Mouse (Mus musculus) liver, adult 2 months (tissue): Measurements from ENCODE around the gene Slc27a2. TPM values are rescaled to one million over a fixed set of nuclear protein-coding genes. Genes with fewer than 3 reads are reported as not detected.
A peak's percentile ranks its signal among the peaks of the same experiment; 100 is the strongest.
"Not testable (repeated sequence)": the region's sequence is repeated elsewhere in the genome, so short reads cannot be mapped to it uniquely, and the experiment has no call there.

Source experiments
- DNase-seq: peaks from one replicate; pipeline ENCODE4 v3.0.0-alpha.2; 2011; ENCODE audit warnings: low read depth, low spot score; ENCODE audit errors: extremely low read depth
- H3K27ac ChIP-seq: fragments of 200-500 bp; replicated peaks from 2 replicates; pipeline ENCODE4 v1.5.1; 2012; ENCODE audit warnings: low read depth, mild to moderate bottlenecking, control low read depth, inconsistent platforms, low read length; ENCODE audit not compliant: insufficient read depth
- H3K27me3 ChIP-seq: fragments of 200-500 bp; 2 replicates; pipeline ENCODE4 v1.6.1; 2012; ENCODE audit warnings: mild to moderate bottlenecking, moderate library complexity, low read length, inconsistent platforms; ENCODE audit not compliant: control insufficient read depth, insufficient read depth
- H3K36me3 ChIP-seq: fragments of 200-500 bp; 2 replicates; pipeline ENCODE4 v1.6.1; 2012; ENCODE audit warnings: low read length, inconsistent platforms; ENCODE audit not compliant: control insufficient read depth, insufficient read depth
- H3K4me1 ChIP-seq: fragments of 200-500 bp; 2 replicates; pipeline ENCODE4 v1.6.1; 2011; ENCODE audit warnings: low read length; ENCODE audit not compliant: control insufficient read depth, insufficient read depth
- H3K4me3 ChIP-seq: fragments of 200-500 bp; 2 replicates; pipeline ENCODE4 v1.5.1; 2011; ENCODE audit warnings: low read depth, mild to moderate bottlenecking, control low read depth, low read length, moderate library complexity; ENCODE audit not compliant: insufficient read depth
- H3K79me2 ChIP-seq: fragments of 200-500 bp; 2 replicates; pipeline ENCODE4 v1.6.1; 2012; ENCODE audit warnings: inconsistent platforms, mild to moderate bottlenecking, low read length, moderate library complexity; ENCODE audit not compliant: control insufficient read depth, insufficient read depth
- H3K9ac ChIP-seq: fragments of 200-500 bp; 2 replicates; pipeline ENCODE4 v1.6.1; 2012; ENCODE audit warnings: low read depth, mild to moderate bottlenecking, control low read depth, inconsistent platforms, low read length
- CTCF ChIP-seq: fragments of 200-500 bp; IDR thresholded peaks from 2 replicates; pipeline ENCODE4 v1.5.1; 2011; ENCODE audit warnings: low read depth, low read length, control low read depth
- POLR2A ChIP-seq: fragments of 200-500 bp; IDR thresholded peaks from 2 replicates; pipeline ENCODE4 v1.6.1; 2011; ENCODE audit warnings: low read length, control low read depth; ENCODE audit not compliant: insufficient read depth; ENCODE audit errors: extremely low read depth
- WGBS: fragments of 180-500 bp; shearing (Covaris S2); methylation state at CpG from one replicate; pipeline ENCODE4 v1.1.7; 2018; 5-methylcytosine and 5-hydroxymethylcytosine counted together
- polyA plus RNA-seq: library from polyadenylated mRNA; depleted of rRNA; stranded (reverse); fragments of >200 nt; gene quantifications from 2 replicates; pipeline ENCODE4 v1.2.3, GENCODE M21; 2012
- total RNA-seq: library from RNA; depleted of rRNA; stranded (reverse); fragments of >200 nt; gene quantifications from 2 replicates; pipeline ENCODE4 v1.2.3, GENCODE M21; 2014

Slc27a2 gene
- total and polyA plus RNA-seq, 2 experiments = 1,036 to 1,397 TPM

DNA sequence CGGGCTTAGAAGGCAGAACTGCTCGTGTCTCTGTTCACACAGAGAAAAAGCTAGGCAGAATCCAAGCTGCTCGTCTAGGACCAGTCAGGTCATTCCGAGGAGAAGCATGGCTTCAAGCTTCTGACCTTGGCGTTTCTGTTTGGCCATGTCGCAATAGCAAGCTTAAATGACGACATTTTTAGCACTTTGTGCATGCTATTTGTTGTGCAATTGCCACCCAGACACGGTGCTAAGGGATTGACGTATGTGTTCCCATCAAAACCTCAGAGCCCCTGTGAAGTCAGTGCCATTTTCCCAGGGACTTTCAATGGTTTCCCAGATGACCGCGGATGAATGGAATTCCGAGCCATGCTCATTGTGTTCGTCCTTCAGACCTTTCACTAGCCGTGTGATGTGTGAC is 48.3 kb downstream of the Slc27a2 start:
- TF ChIP-seq POLR2A (no peak), CTCF (no peak)
- H3K4me3 ChIP-seq = no peak overlapping the region
- no peak overlapping the region for H3K9ac ChIP-seq
- peaks cover 29% of the 10 kb centered on the region for H3K4me1 ChIP-seq
- H3K27ac ChIP-seq = peak overlapping the region; percentile 48
- peak; percentile 91 for DNase-seq
- WGBS = 38% methylated on average over 14 of the region's 14 CpGs
- no peaks in the 10 kb centered on the region for H3K36me3 ChIP-seq
- no peaks in the 10 kb centered on the region for H3K27me3 ChIP-seq
- no peaks in the 10 kb centered on the region for H3K79me2 ChIP-seq

DNA sequence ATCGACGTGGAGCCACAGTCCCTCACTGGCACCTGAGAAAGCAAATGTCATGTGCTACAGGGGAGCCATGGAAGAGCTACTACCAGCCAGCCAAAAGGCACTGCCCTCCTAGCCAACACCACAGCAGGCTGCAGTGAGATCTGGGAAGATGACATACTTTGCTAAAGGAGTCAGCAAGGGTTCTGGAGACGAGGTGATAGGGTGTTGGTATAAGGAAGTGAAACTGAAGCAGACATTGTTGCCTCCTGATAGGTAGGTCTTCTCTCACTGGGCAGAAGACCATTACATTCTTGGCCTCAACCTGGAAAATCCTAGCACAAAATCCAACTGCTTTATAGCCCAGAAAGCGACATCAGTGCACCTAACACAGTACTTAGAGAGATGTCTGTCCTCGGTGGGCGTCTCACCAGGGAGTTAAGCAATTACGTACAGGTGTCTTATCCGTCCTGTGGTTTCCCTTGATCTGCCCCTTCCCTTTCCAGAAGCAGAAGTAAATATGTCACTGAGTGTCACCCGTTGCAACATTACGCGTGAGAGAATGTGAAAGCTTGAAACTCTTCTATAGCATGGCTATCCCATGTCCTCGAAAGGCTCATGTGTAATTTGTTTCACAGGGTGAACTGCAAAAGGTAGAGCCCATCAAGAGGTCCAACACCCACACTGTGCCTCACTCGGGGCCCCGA is 49.9 kb downstream of the Slc27a2 start:
- no peak overlapping the region for H3K27ac ChIP-seq
- no peak overlapping the region for H3K9ac ChIP-seq
- peaks cover 26% of the 10 kb centered on the region for H3K4me1 ChIP-seq
- no peaks in the 10 kb centered on the region for H3K79me2 ChIP-seq
- DNase-seq = no peak
- no peaks in the 10 kb centered on the region for H3K27me3 ChIP-seq
- H3K36me3 ChIP-seq = no peaks in the 10 kb centered on the region
- 89% methylated on average over 14 of the region's 14 CpGs for WGBS
- no peak for TF ChIP-seq POLR2A
- no peak for TF ChIP-seq CTCF
- H3K4me3 ChIP-seq = no peak overlapping the region

DNA sequence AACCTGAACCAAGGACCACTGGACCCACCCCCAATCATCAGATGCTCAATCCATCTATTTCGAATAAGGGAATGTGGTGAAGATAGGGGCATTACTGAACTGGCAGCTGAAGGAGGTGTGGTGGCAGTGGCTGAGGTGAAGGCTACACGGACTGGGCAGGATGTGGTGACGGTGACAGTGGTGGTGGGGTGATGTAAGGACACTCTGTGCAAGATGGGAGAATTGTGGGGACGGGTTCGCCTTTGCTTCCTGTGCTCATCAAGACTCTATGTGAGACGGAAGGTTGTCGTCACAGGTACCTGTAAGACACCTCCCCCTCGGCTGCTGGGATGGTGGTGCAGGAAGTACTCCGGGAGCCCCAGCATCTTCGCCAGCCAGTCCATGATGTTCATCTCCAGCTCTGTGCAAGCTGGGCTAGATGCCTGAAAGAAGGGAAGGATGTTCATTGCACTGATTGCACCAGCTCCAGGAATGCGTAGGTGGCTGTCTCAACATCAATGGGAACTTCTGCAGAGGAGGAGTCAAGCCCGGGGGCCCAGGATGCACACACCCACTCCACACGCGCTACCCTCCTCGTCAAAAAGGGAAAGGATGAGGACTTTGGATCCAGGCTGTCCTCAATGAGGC is 54.0 kb downstream of the Slc27a2 start:
- no peaks in the 10 kb centered on the region for H3K36me3 ChIP-seq
- peak; percentile 7 for DNase-seq
- H3K27me3 ChIP-seq = no peaks in the 10 kb centered on the region
- no peak overlapping the region for H3K9ac ChIP-seq
- WGBS = 73% methylated on average over 15 of the region's 15 CpGs
- no peak overlapping the region for H3K27ac ChIP-seq
- no peak for TF ChIP-seq CTCF
- no peak for TF ChIP-seq POLR2A
- H3K4me1 ChIP-seq = peaks cover 6% of the 10 kb centered on the region
- H3K4me3 ChIP-seq = no peak overlapping the region
- no peaks in the 10 kb centered on the region for H3K79me2 ChIP-seq

DNA sequence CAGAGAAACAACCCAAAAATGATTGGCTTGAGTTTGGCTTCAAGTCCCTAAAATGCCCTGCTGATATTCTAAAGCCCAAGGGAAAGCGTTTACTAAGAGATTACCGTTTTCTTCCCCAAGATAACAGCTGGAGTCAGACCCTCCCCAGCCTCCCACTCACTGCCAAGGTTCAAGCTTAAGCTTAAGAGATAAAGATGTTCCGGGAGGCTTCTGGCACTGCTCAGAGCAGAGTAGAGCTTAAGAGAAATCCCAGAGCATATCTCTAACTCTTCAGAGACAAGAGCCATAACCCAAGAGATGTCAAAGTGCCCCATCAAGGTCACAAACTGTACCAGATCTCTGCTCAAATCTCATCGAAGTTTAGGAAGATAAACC is 54.5 kb downstream of the Slc27a2 start:
- H3K79me2 ChIP-seq = no peaks in the 10 kb centered on the region
- H3K36me3 ChIP-seq = no peaks in the 10 kb centered on the region
- H3K27me3 ChIP-seq = no peaks in the 10 kb centered on the region
- WGBS = 65% methylated on average over 4 of the region's 4 CpGs
- peaks cover 6% of the 10 kb centered on the region for H3K4me1 ChIP-seq
- 0 out of 2 replicates have a peak overlapping the region, but pooled peaks have one; percentile 16 for H3K27ac ChIP-seq
- TF ChIP-seq CTCF (no peak), POLR2A (no peak)
- no peak for DNase-seq
- H3K4me3 ChIP-seq = no peak overlapping the region
- H3K9ac ChIP-seq = no peak overlapping the region

DNA sequence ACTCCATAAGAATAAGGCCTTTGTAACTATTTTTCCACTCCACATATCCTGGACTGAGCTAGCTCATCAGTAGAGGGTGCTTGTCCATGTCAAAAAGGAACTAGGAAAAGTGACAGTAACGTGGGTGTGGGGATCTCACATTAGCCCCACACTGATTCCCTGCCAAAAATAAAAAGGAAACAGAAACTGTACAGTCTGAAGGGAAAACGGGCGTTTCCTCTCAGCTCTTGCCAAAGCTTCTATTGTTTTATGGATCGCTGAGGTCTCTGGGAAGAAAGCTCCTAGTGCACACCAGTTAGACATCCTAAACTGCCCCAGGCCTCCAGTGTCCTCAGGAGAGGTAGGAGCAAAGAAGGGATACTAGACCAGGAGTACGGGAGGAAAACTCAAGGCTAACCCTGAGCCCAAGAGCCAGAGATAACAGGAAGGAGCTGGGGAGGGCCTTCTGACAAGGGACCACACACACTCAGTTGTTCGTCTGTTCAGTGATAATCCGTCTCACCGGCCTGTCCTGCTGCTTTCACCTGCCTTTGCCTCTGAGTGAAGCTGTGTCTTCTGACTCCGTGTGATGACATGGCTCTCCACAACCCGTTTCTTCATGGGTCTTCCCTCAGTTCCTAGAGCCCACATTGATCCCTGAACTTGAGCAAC is 55.5 kb downstream of the Slc27a2 start:
- no peak overlapping the region; the same call in 1 of the 2 replicates for H3K4me3 ChIP-seq
- peak overlapping the region; percentile 71 for H3K27ac ChIP-seq
- DNase-seq = peak; percentile 12
- no peaks in the 10 kb centered on the region for H3K79me2 ChIP-seq
- H3K9ac ChIP-seq = peak overlapping the region; percentile 58
- no peaks in the 10 kb centered on the region for H3K36me3 ChIP-seq
- 66% methylated on average over 10 of the region's 10 CpGs for WGBS
- peaks cover 6% of the 10 kb centered on the region for H3K4me1 ChIP-seq
- TF ChIP-seq POLR2A (no peak), CTCF (no peak)
- H3K27me3 ChIP-seq = no peaks in the 10 kb centered on the region

DNA sequence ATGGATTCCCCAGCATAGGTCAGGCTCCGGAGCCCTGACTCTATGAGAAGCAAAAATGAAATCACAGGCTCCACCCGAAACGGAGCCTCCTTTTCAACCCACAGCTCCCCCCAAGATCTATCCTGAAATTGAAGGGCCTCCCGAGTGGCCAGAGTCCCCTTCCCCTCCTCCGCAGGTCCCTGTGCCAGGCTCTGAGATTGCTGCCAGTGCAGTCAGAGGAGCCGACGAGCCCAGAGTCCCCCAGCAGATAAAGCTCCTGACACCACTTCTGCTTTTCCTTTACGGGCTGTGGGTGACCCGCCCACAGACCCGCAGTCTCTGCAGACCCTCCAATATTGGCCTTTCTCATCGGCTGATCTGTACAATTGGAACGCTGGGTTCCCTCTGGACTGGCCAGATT is 57.4 kb downstream of the Slc27a2 start:
- H3K79me2 ChIP-seq, H3K27me3 ChIP-seq, H3K4me3 ChIP-seq, H3K4me1 ChIP-seq, H3K27ac ChIP-seq, H3K9ac ChIP-seq, DNase-seq, H3K36me3 ChIP-seq: not testable (repeated sequence)
- WGBS = 80% methylated on average over 12 of the region's 12 CpGs
